Mouse (Mus musculus) heart, embryonic 13.5 days (tissue): Measurements from ENCODE around the gene Ripor1. TPM values are rescaled to one million over a fixed set of nuclear protein-coding genes. Genes with fewer than 3 reads are reported as not detected.

Experiments
- ATAC-seq: fragments of 200-750 bp; cut with Nextera tagmentation; 2 replicates; pipeline ENCODE4 v1.8.0; 2017; ENCODE audit warnings: moderate TSS enrichment; ENCODE audit not compliant: insufficient number of reproducible peaks, low FRiP score, low TSS enrichment; ENCODE audit errors: extremely low read depth
- H3K27ac ChIP-seq: fragments of 300-500 bp; sonication (generic); replicated peaks from 2 replicates; pipeline ENCODE4 v1.5.1; 2015; ENCODE audit warnings: moderate library complexity, mild to moderate bottlenecking, inconsistent platforms
- H3K27me3 ChIP-seq: fragments of 300-500 bp; sonication (generic); replicated peaks from 2 replicates; pipeline ENCODE4 v1.6.1; 2015; ENCODE audit warnings: mild to moderate bottlenecking, inconsistent platforms
- H3K36me3 ChIP-seq: fragments of 300-500 bp; sonication (generic); 2 replicates; pipeline ENCODE4 v1.6.1; 2015; ENCODE audit warnings: mild to moderate bottlenecking, inconsistent platforms
- H3K4me1 ChIP-seq: fragments of 300-500 bp; sonication (generic); 2 replicates; pipeline ENCODE4 v1.6.1; 2015; ENCODE audit warnings: inconsistent platforms
- H3K4me2 ChIP-seq: fragments of 300-500 bp; sonication (generic); 2 replicates; pipeline ENCODE4 v1.6.1; 2015; ENCODE audit warnings: inconsistent platforms, mild to moderate bottlenecking, moderate library complexity
- H3K4me3 ChIP-seq: fragments of 300-500 bp; sonication (generic); 2 replicates; pipeline ENCODE4 v1.5.1; 2015; ENCODE audit warnings: moderate library complexity, mild to moderate bottlenecking, inconsistent platforms
- H3K9ac ChIP-seq: fragments of 300-500 bp; sonication (generic); 2 replicates; pipeline ENCODE4 v1.6.1; 2015; ENCODE audit warnings: inconsistent platforms, mild to moderate bottlenecking, moderate library complexity
- H3K9me3 ChIP-seq: fragments of 300-500 bp; sonication (generic); 2 replicates; pipeline ENCODE4 v1.6.1; 2016; ENCODE audit warnings: inconsistent platforms
- WGBS: fragments of 180-500 bp; shearing (Covaris S2); methylation state at CpG from one replicate; pipeline ENCODE4 v1.1.7; 2015; ENCODE audit warnings: mixed read lengths; 5-methylcytosine and 5-hydroxymethylcytosine counted together
- polyA plus RNA-seq: library from polyadenylated mRNA; unstranded; fragments of >200 nt; fragmentation: Nextera tagmentation; extraction: Ambion mirVana; gene quantifications from 2 replicates; pipeline ENCODE4 v1.2.1, GENCODE M21; 2015

Gene Ripor1
- polyA plus RNA-seq, 1 experiment from 2014 or later = 32.5 TPM

DNA sequence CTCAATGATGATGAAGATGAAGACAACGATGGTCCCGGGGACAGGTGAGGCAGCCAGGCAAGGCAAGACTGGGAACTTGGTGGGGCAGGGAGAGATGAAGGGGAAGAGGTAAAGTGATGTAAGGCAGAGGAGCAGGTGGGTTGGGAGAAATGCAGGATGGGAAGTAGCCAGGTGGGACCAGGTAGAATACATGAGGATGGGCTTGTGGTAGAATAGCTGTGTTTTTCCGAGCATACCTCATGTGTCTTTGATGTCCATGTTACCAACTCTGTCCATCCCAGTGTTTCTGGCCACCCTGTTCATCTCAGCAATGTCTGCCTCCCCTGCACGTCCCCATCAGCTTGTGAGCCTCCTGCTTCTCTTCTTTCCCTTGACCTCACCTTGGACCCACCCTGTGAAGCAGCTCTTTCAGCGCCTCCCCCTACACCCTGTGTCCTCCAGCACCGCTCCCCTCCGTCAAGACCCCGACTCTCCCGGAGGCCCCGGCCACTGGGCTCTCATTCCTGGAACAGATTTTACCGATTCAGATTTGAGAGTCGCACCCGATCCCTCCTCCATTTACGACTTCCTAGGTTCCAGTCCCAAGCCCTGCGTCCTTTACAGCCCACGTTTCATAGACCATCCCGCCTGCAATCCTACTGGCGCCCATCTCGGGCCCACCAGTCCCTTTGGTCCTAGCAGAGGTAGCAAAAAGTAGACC is 14.0 kb downstream of the Ripor1 start:
- Histone ChIP-seq H3K4me3 (no peak overlapping the region), H3K27me3 (no peaks in the 10 kb centered on the region), H3K9ac (no peak overlapping the region), H3K4me1 (peaks cover 35% of the 10 kb centered on the region), H3K9me3 (no peaks in the 10 kb centered on the region), H3K36me3 (peaks cover 90% of the 10 kb centered on the region), H3K4me2 (no peak overlapping the region), H3K27ac (no peak overlapping the region)
- 90% methylated on average over 19 of the region's 19 CpGs for WGBS
- ATAC-seq = no peak

DNA sequence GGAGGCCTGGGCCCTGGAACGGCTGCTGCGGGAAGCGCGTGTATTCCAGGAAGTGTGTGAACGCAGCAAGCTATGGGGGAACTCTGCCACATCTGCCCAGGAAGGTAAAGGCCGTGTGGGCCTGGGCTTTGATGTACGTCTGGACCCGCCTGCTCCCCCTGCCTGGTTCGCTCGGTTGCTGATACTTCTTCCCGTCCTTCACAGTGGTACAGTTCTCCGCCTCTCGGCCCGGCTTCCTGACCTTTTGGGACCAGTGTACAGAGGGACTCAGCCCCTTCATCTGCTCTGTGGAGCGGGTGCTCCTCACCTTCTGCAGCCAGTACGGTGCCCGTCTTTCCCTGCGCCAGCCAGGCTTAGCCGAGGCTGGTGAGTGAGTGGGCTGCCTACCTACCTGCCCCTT is 15.2 kb downstream of the Ripor1 start:
- WGBS = 82% methylated on average over 19 of the region's 19 CpGs
- no peaks in the 10 kb centered on the region for H3K9me3 ChIP-seq
- H3K9ac ChIP-seq = no peak overlapping the region
- no peak overlapping the region for H3K4me2 ChIP-seq
- H3K4me3 ChIP-seq = no peak overlapping the region
- peaks cover 36% of the 10 kb centered on the region for H3K4me1 ChIP-seq
- peaks cover 89% of the 10 kb centered on the region for H3K36me3 ChIP-seq
- no peak overlapping the region for H3K27ac ChIP-seq
- ATAC-seq = no peak
- no peaks in the 10 kb centered on the region for H3K27me3 ChIP-seq

DNA sequence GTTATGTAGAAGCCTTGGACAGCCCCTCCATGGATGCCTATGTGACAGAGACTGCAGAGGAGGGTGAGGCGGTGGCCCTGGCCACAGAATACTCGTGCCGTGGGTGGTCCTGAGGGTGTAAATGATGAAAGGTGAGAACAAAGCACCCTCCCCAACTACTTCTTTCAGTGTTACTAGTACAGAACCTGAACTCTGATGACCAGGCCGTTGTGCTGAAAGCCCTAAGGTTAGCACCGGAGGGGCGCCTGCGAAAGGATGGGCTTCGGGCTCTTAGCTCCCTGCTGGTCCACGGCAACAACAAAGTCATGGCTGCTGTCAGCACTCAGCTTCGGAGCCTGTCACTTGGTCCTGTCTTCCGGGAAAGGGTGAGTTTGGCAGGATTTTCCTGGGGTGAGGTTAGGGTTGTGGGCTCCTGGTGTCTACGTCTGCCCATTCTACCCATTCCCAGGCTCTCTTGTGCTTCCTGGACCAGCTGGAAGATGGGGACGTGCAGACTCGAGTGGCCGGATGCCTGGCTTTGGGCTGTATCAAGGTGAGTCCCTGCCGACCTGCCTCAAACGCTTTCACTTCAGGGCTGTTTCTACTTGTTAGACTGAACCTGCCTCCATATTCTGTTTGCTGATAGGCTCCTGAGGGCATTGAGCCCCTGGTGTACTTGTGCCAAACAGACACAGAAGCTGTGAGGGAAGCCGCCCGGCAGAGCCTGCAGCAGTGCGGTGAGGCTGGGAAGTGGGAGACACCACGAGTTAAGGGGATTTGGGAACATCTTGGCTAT is 16.1 kb downstream of the Ripor1 start:
- no peak overlapping the region for H3K27ac ChIP-seq
- peaks cover 80% of the 10 kb centered on the region for H3K36me3 ChIP-seq
- WGBS = 85% methylated on average over 21 of the region's 21 CpGs
- H3K9ac ChIP-seq = no peak overlapping the region
- no peaks in the 10 kb centered on the region for H3K9me3 ChIP-seq
- ATAC-seq = no peak
- H3K4me1 ChIP-seq = peaks cover 36% of the 10 kb centered on the region
- H3K27me3 ChIP-seq = no peaks in the 10 kb centered on the region
- no peak overlapping the region for H3K4me3 ChIP-seq
- no peak overlapping the region for H3K4me2 ChIP-seq

DNA sequence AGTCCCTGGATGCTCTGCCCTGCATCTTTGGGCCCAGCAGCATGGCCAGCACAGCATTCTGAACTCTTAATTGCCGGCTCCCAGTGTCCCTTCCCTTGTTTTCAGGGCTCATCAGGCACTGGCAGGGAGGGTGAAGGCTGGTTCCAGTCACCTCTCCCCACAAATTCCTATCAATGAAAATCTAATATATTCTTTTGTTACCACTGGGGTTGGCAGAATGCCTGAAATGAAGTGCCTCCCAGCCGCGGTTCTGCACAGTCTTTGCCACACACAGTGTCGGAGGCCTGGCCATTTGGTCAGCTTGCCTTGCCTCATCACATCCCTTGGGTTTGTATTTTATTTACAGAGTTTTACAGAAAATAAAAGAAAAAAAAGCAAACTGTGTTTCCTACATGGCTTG is 16.8 kb downstream of the Ripor1 start:
- WGBS = 71% methylated on average over 4 of the region's 4 CpGs
- Histone ChIP-seq H3K9ac (no peak overlapping the region), H3K4me2 (no peak overlapping the region), H3K27ac (peak overlapping the region; percentile 34; the same call in 1 of the 2 replicates), H3K27me3 (no peaks in the 10 kb centered on the region), H3K9me3 (no peaks in the 10 kb centered on the region), H3K36me3 (peaks cover 73% of the 10 kb centered on the region), H3K4me1 (peaks cover 36% of the 10 kb centered on the region), H3K4me3 (no peak overlapping the region)
- ATAC-seq = no peak

DNA sequence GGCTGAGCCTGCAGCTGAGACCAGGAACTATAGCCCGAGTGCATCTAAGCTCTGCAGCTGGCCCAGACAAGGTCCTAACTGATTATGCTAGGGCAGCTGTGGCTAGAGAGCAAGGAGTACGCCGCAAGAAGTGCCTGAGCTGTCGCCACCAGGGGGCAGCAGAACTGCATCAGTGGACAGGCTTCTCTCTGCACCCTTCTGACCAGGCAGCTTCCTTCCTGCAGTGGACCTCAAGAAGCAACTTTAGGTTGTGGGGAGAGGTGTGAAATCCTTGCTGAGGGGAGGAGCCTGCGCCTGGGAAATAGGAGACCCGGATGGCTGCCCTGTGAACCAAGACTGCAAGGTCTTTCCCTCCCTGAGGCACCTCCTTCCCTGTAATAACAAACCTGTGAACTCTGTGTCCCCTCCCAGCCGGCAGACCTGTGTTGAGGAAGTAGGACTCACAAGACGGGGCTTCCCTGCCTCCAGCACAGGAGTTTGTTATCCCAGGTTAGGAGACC is 17.4 kb downstream of the Ripor1 start:
- Histone ChIP-seq H3K4me1 (peaks cover 36% of the 10 kb centered on the region), H3K27me3 (no peaks in the 10 kb centered on the region), H3K9me3 (no peaks in the 10 kb centered on the region), H3K4me3 (no peak overlapping the region), H3K27ac (peak overlapping the region; percentile 55), H3K36me3 (peaks cover 67% of the 10 kb centered on the region), H3K9ac (peak overlapping the region; percentile 25; the same call in 1 of the 2 replicates), H3K4me2 (no peak overlapping the region)
- WGBS = 5% methylated on average over 8 of the region's 8 CpGs
- ATAC-seq = peak; percentile 70

DNA sequence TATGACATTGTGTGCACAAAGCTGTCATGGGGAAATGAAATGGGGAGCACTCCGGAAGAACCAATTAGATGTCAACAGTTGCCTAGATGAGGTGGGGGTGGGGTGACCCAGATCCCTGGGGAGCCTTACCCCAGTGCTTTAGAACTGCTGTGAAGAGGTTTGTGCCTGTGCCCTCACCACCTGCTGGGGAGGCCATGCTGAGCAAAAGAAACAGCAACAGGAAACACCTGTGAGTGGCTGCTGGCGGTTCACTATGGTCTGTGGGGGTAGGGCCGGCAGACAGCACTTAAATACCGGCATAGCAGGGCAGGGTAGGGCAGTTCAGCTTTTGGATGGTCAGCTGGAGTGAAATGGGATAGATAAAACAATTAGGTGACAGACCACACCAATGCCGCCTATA is 18.1 kb downstream of the Ripor1 start:
- H3K4me1 ChIP-seq = peaks cover 36% of the 10 kb centered on the region
- H3K36me3 ChIP-seq = peaks cover 60% of the 10 kb centered on the region
- no peaks in the 10 kb centered on the region for H3K9me3 ChIP-seq
- ATAC-seq = no peak
- peak overlapping the region; percentile 25; the same call in 1 of the 2 replicates for H3K9ac ChIP-seq
- no peak overlapping the region for H3K4me3 ChIP-seq
- peak overlapping the region; percentile 55 for H3K27ac ChIP-seq
- WGBS = 35% methylated on average over 5 of the region's 5 CpGs
- H3K4me2 ChIP-seq = no peak overlapping the region
- no peaks in the 10 kb centered on the region for H3K27me3 ChIP-seq

DNA sequence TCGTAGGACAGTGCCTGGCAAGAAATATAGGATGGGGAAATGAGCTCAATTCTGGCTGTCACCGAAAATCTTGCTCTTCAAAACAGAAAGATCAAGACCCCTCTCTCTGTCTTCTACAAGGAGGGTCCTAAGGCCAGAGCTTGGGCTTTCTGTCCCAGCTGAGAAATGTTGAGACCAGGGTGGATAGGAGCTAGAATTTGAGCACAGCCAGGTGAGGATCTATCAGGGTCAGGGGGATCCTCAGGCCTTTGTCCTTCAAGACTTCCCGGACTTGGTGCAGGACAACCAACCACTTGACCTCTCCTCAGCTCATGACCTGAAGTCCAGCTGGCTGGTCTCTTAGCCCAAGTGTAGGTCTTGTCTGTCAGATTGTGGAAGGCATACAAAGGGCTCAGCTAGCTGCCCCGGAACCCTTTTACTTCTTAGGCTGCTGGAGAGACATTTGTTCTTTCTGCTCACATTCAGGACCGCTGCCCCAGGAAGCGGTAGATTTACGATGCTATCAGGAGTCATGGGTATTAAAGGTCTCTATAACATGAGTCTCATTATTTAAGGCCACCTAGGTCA is 18.7 kb downstream of the Ripor1 start:
- WGBS = 57% methylated on average over 7 of the region's 7 CpGs
- Histone ChIP-seq H3K27me3 (no peaks in the 10 kb centered on the region), H3K4me2 (no peak overlapping the region), H3K27ac (no peak overlapping the region), H3K4me1 (peaks cover 36% of the 10 kb centered on the region), H3K36me3 (peaks cover 54% of the 10 kb centered on the region), H3K4me3 (no peak overlapping the region), H3K9ac (peak overlapping the region; percentile 25; the same call in 1 of the 2 replicates), H3K9me3 (no peaks in the 10 kb centered on the region)
- no peak for ATAC-seq

DNA sequence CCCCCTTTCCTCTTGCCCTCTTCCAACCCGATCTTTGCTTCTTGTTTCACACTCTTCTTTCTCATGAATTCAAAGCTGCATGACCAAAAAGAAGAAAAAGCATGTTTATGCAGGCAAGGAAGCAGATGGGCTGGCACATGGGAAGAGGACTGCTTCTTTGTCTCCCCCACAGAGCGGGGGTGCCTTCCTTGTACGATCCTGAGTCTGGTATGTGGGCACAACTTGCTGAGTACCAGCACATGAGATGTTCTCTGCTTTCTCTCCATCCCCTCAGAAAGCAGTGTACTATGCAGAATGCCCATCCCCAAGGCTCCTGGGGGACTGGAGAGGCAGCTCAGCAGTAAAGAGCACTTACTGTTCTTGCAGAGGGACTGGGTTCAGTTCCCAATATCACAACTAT is 19.3 kb downstream of the Ripor1 start:
- no peak overlapping the region for H3K4me3 ChIP-seq
- H3K4me2 ChIP-seq = no peak overlapping the region
- H3K27ac ChIP-seq = peak overlapping the region; percentile 7; the same call in 1 of the 2 replicates
- no peaks in the 10 kb centered on the region for H3K27me3 ChIP-seq
- 68% methylated on average over 3 of the region's 3 CpGs for WGBS
- ATAC-seq = no peak
- no peak overlapping the region for H3K9ac ChIP-seq
- H3K4me1 ChIP-seq = peaks cover 36% of the 10 kb centered on the region
- no peaks in the 10 kb centered on the region for H3K9me3 ChIP-seq
- peaks cover 47% of the 10 kb centered on the region for H3K36me3 ChIP-seq

DNA sequence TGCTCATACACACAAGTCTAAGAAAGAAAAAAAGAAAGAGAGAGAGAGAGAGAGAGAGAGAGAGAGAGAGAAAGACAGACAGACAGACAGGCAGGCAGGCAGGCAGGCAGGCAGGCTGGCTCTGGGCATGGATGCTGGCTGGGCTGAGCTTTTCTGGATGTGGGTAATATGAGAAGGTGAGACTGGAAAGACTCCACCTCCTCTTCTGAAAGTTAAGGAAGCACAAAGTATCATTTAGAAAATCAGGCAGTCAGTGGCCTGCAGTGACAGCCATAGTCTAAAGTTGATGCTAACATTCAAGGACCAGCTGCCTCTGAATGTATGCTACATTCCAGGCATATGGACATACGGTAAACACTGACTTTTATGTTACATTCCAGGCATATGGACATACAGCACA is 19.8 kb downstream of the Ripor1 start:
- no peak overlapping the region for H3K4me3 ChIP-seq
- no peak overlapping the region for H3K4me2 ChIP-seq
- H3K4me1 ChIP-seq = peaks cover 36% of the 10 kb centered on the region
- peaks cover 43% of the 10 kb centered on the region for H3K36me3 ChIP-seq
- ATAC-seq = no peak
- no peaks in the 10 kb centered on the region for H3K9me3 ChIP-seq
- no peaks in the 10 kb centered on the region for H3K27me3 ChIP-seq
- 58% methylated on average over 1 of the region's 1 CpGs for WGBS
- no peak overlapping the region for H3K9ac ChIP-seq
- H3K27ac ChIP-seq = peak overlapping the region; percentile 7; the same call in 1 of the 2 replicates

DNA sequence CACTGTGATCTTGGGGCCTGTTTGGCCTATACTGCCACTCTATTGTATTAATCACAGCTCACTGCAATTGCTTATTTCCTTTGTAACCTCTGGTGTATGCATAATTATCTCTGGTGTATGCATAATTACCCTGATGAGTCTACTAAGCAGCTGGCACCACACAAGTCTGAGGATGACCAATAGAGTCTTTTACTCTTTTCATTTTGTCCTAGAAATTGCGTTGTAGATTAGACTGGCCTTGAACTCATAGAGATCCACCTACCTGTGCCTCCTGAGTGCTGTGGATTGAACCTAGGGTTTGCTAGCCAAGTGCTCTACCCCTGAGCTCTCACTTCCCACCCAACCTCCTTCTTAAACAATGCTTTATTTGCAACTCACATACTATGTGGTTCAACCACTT is 21.0 kb downstream of the Ripor1 start:
- Histone ChIP-seq H3K9ac (no peak overlapping the region), H3K9me3 (no peaks in the 10 kb centered on the region), H3K27ac (no peak overlapping the region), H3K4me2 (no peak overlapping the region), H3K36me3 (peaks cover 30% of the 10 kb centered on the region), H3K4me1 (peaks cover 36% of the 10 kb centered on the region), H3K4me3 (no peak overlapping the region), H3K27me3 (no peaks in the 10 kb centered on the region)
- WGBS = 88% methylated on average over 1 of the region's 1 CpGs
- ATAC-seq = no peak

DNA sequence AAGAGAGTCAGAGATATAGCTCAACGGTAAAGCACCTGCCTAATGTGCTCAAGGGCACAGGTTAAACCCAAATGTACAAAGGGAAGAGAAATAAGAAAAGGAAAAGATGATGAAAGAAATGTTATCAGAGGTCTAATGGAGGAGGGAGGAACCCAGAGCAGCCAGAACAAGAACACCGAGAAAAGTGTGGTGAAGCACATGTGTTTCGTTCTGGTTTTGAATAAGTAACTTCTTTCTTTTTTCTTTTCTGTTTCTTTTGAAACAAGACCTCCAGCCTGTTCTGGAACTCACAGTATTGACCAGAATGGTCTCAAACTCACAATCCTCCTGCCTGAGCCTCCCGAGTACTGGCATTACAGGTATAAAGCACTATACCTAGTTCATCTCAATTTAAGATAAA is 24.3 kb downstream of the Ripor1 start:
- no peaks in the 10 kb centered on the region for H3K9me3 ChIP-seq
- no peak for ATAC-seq
- no peak overlapping the region for H3K27ac ChIP-seq
- H3K4me1 ChIP-seq = peaks cover 8% of the 10 kb centered on the region
- H3K27me3 ChIP-seq = no peaks in the 10 kb centered on the region
- H3K36me3 ChIP-seq = peaks cover 3% of the 10 kb centered on the region; the same call in 1 of the 2 replicates
- 81% methylated on average over 4 of the region's 4 CpGs for WGBS
- no peak overlapping the region for H3K4me2 ChIP-seq
- no peak overlapping the region for H3K9ac ChIP-seq
- no peak overlapping the region for H3K4me3 ChIP-seq
